Mouse (Mus musculus) retina, embryonic 14.5 days (tissue): ENCODE measurements around the gene 1700061G19Rik.

ENCODE experiments used
- DNase-seq: peaks from one replicate; pipeline ENCODE4 v3.0.0-alpha.2; 2015; ENCODE audit warnings: low spot score

Gene 1700061G19Rik

DNA sequence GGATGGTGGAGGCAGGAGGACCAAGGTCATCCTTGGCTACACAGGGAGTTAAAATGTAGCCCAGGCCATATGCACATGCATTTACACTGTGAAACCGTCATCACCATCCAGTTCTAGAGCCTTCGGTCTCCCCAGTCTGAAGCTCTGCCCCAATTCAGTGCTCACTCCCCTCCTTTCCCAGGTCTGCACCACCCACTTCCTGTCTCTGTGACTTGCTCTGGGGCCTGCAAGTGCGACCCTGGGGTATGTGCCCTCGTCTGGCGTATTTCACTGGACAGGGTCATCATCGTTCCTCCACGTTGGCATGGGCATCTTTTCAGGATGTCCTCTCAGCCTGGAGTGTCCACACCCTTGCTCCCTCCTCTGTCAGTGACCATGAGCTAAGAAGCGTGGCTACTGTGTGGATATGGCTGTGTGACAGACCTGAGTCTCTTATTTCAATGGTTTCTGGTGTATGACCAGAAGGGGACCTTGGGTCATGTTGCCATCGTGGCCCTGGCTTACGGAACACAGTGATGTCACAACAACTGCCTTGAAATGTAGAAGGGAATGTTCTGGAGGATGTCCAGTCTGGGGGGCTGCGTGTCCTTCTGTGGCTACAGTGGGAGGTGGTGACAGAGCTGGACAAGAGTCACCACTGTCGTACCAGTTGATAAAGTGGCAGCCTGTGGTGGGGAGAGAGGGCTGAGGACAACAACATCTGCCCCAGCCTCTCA, at the start of gene 1700061G19Rik:
1700061G19Rik (plus strand) TSS at position 542 of the 716 bp plus-strand sequence.
- no peak for DNase-seq

DNA sequence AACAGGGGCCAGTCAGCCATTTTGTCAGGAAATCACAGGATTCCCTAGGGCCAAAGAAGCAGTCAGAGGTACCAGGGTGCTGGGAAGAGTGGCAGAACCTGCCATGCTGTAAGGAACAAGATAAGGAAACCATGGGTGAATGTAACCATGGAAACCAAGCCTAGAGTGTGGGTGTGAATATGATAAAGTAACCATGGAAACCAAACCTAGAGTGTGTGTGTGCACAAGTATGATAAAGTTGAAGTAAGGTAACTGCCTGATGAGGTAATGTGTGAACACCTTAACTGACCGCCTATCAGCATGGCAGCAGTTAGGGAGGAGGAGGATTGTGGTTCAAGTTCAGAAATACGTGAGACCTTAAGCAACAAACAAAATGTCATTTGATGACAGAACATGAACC, 48.6 kb upstream of the 1700061G19Rik start:
- no peak for DNase-seq

DNA sequence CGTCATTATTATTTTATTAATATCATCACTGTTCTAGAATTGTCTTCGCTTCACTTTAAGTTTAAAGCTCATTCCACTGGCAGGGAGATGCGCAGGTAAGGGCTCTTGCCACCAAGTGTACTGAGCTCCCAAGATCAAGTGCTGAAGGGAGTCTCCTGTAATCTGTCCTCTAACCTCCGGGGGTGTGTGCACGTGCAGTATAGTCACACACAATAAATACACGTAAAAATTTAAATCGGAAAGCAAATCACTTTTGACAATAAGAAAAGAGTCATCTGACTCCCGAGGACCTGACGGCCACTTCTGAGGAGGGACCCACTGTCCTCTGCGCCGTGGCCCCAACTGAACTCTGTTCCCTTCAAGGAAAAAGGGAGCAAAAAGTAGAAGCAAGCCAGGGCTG, 46.1 kb upstream of the 1700061G19Rik start:
- no peak for DNase-seq

DNA sequence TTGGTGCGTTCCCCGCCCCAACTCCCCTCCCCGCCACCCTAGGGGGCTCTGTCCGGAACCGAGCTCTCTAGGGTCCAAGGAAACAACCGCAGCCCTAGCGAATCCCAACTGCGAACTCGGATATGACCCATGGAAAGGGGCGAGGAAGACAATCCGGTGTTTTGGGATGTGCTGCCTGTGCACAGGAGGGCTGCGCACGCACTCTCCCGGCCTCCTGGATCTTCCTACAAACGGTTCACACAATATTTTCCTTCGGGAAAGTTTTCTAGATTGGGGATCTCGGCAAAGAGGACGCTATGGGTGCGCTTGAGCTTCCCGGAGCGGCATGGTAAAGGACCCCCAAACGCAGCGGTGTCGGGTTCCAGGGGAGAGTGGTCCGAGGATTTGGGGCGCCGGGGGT, 45.5 kb upstream of the 1700061G19Rik start:
- DNase-seq = peak; percentile 47

GRCm38 (mm10) chr17:56830411-56831110, 44.7 kb upstream of the 1700061G19Rik start, which contains the start of gene Rfx2:
Rfx2 (minus strand) TSS chr17:56831013.
- no peak for DNase-seq

DNA sequence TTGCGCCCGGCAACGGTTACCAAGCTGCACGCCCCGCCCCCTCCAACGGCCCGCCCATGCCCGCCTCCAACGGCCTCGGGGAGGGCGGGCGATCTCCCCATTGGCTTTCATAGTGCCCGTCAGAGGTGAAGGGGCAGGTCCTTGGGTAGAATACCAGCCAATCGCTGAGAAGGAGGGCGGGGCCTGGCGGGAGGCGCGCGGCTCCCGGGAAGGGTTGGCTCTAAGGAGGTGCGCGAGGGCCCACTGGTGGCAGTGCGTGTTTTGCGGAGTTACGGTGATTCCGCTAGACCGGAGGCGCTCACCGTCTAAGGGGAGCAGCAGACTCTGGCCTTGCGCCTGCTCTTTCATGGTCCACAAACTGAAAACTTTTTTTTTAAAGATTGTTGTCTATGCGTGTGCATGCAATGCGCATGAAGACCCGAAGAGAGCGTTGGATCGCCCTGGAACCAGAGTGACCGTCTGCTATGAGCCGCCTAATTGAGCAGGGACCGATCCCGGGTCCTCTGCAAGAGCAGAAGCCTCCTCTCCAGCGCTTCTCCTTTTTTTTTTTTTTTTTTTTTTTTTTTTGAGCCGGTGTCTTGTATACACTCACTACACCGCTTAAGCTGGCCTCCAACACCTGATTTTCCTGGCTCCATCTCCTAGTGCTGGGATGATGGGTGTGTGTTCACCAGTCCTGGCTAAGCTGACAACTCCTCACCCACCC, 44.0 kb upstream of the 1700061G19Rik start:
- peak; percentile 98 for DNase-seq

GRCm38 (mm10) chr17:56832918-56833317, 42.4 kb upstream of the 1700061G19Rik start:
- no peak for DNase-seq

DNA sequence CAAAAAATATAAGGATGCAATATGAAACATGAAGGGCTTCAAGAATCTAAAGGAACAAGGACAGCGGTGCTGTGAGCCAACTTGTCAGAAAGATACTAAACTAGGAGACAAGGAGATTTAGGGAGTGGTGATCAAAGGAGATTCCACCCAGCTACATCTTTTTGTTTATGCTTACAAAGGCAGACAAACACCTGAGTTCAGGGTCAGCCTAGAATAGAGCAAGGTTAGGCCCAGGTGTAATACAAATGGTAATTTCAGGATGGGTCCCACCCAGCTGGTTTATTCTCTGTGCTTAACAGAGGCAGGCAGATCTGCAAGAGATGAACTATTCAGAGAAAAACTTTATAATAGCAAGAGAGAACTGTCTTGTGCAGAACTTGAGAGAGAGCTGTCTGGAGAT, 41.9 kb upstream of the 1700061G19Rik start:
- no peak for DNase-seq

DNA sequence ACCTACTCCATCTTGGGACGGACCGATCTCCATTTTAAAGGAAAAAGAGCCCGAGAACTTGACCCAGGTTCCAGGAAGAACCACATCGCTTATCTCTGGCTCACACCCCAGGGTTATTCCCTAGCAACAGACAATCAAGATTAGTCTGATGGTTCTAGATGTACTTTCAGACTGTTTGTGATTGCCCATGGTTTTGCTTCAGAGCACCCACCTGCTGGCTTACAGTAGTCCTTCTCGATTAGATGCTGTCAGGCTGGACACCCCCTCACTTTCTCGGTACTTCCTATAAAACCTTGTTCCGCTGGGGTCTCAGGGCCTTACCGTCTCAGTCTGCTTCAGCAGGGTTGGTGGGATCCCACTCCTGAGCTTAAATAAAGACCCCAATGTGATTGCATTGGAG, 38.9 kb upstream of the 1700061G19Rik start:
- DNase-seq = no peak

GRCm38 (mm10) chr17:56840524-56840923, 34.8 kb upstream of the 1700061G19Rik start:
- no peak for DNase-seq

DNA sequence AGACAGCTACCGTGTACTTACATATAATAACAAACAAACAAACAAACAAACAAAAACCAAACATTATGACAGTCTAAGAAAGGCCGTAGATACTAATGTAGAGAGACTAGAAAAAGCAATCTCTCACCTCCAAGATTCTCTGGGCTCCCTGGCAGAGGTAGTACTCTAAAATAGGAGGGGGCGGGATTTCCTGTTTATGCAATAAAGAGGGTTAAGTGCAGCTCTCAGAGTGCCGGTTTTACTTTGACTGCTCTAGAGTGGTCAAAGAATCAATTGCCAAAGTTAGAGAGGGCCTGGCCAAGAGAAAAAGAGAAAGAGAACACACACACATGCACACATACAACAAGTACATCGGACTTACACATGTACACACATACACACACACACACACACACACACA, 33.1 kb upstream of the 1700061G19Rik start:
- no peak for DNase-seq

GRCm38 (mm10) chr17:56843678-56844077, 31.6 kb upstream of the 1700061G19Rik start:
- no peak for DNase-seq

GRCm38 (mm10) chr17:56848785-56849184, 26.5 kb upstream of the 1700061G19Rik start:
- DNase-seq = no peak

- no peak for DNase-seq
Observed at GRCm38 (mm10) chr17:56849710-56850109, 25.6 kb upstream of the 1700061G19Rik start.

- no peak for DNase-seq
Observed at GRCm38 (mm10) chr17:56851167-56851566, 24.1 kb upstream of the 1700061G19Rik start.

GRCm38 (mm10) chr17:56855421-56855820, 19.9 kb upstream of the 1700061G19Rik start:
- no peak for DNase-seq

- DNase-seq = peak; percentile 84
Observed at GRCm38 (mm10) chr17:56858216-56858615, 17.1 kb upstream of the 1700061G19Rik start.

DNA sequence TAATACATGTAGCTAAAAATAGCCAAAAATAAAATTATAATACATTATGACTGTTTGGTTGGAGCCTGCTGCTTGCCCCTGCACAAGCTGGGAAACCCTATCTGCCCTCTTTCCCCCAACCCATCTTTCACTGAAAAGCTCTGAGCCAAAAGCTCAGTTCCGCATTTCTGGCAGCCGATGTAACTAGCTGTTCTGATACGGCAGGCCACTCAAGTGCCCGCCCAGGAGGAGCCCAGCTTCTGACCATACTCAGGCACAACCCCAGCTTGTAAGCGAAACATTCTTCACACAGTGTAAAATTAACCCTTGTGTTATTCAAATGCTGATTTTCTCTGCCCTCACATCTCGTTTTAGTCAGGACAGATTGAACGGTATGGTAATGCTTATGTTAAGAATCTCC, 16.4 kb upstream of the 1700061G19Rik start:
- no peak for DNase-seq

DNA sequence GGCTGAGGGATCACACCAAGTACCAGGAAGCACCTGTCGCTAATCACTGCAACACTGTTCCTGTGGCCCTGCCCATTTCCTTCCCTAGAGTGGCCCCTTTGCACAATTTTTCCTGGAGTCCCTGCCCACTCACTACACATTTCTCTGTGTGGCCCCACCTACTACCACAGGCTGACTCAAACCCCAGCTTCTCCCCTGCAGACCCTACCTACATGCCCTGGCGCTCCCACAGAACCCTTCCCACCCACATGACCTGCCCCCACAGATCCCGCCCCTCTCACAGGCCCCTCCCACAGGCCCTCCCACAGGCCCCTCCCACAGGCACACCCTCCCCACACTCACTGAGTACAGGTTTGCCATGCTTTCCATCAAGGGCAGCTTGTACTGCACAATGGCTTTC, 14.1 kb upstream of the 1700061G19Rik start:
- DNase-seq = no peak

DNA sequence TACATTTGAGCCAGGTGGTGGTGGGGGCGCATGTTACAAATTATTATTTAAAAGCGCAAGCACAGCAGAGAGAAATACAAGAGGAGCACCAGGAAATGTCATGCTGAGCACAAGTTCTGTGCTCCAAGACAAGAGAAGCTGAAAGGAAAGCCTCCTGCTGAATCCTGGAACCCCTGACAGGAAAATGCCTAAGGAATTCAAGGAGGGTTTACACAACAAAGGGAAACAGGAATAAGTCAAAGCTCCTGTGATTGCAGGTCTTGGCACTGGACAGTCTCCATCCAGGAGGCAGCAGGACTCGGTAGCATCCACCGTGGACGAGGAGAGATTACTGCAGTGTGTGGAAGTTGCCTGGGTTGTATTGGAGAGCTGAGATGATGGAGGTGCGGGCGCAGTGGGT, 9.2 kb upstream of the 1700061G19Rik start:
- DNase-seq = no peak

- no peak for DNase-seq
Observed at GRCm38 (mm10) chr17:56869481-56869977, 5.7 kb upstream of the 1700061G19Rik start.

DNA sequence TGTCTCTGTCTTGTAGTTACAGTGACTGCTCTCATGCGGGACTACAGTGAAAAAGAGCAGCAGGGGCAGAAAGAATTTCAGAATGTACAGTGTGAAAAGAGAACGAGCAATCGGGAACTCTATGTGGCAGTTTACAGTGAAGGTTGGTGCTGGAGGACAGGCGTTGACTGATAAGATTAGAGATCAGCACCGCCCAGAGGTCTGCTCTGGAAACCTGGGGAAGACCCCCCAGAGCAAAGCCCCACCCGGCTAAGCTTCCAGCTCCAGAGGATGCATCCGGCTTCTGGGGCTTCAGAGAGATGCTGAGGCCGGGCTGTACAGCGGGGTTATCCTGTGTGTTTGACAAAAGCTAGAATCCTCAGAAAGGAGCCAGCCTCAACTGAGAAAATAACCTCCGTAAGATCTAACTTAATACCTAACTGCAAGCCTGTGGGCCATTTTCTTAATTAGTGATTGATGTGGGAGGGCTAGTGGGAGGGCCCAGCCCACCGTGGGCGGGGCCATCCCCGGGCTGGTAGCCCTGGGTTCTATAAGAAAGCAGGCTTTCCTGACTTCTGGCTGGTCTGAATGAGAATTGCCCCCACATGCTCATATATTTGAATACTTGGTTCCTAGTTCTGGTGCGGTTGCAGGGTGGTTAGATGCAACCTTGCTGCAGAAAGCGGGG, 4.9 kb upstream of the 1700061G19Rik start:
- no peak for DNase-seq
